Mouse (Mus musculus) intestine, postnatal 0 days (tissue): ENCODE data around the gene Nupr1. TPM values are rescaled to one million over a fixed set of nuclear protein-coding genes. Genes with fewer than 3 reads are reported as not detected.

Experiments
- ATAC-seq: fragments of 200-750 bp; cut with Nextera tagmentation; 2 replicates; pipeline ENCODE4 v1.8.0; 2017; ENCODE audit warnings: mild to moderate bottlenecking, moderate TSS enrichment, moderate library complexity
- H3K27ac ChIP-seq: fragments of 300-500 bp; sonication (generic); 2 replicates; pipeline ENCODE4 v1.5.1; 2014; ENCODE audit warnings: mild to moderate bottlenecking, low read depth, low read length, moderate library complexity
- H3K27me3 ChIP-seq: fragments of 300-500 bp; sonication (generic); replicated peaks from 2 replicates; pipeline ENCODE4 v1.6.1; 2014; ENCODE audit warnings: low read length, mixed read lengths; ENCODE audit not compliant: control insufficient read depth, insufficient read depth
- H3K36me3 ChIP-seq: fragments of 300-500 bp; sonication (generic); 2 replicates; pipeline ENCODE4 v1.6.1; 2014; ENCODE audit warnings: mild to moderate bottlenecking, moderate library complexity; ENCODE audit not compliant: control insufficient read depth, insufficient read depth
- H3K4me1 ChIP-seq: fragments of 300-500 bp; sonication (generic); replicated peaks from 2 replicates; pipeline ENCODE4 v1.6.1; 2014; ENCODE audit warnings: antibody characterized with exemption, low read length, mixed read lengths; ENCODE audit not compliant: control insufficient read depth, insufficient read depth
- H3K4me2 ChIP-seq: fragments of 300-500 bp; sonication (generic); replicated peaks from 2 replicates; pipeline ENCODE4 v1.6.1; 2014; ENCODE audit warnings: low read depth, mild to moderate bottlenecking, moderate library complexity
- H3K4me3 ChIP-seq: fragments of 300-500 bp; sonication (generic); 2 replicates; pipeline ENCODE4 v1.5.1; 2014; ENCODE audit warnings: low read depth, low read length
- H3K9ac ChIP-seq: fragments of 300-500 bp; sonication (generic); 2 replicates; pipeline ENCODE4 v1.6.1; 2014; ENCODE audit warnings: mild to moderate bottlenecking, low read depth, low read length
- H3K9me3 ChIP-seq: fragments of 300-500 bp; sonication (generic); 2 replicates; pipeline ENCODE4 v1.6.1; 2016; ENCODE audit warnings: mixed run types; ENCODE audit not compliant: control insufficient read depth
- CTCF ChIP-seq: sonication (generic); IDR thresholded peaks from 2 replicates; pipeline ENCODE4 v1.5.1; 2016; ENCODE audit warnings: low read depth, mild to moderate bottlenecking, control low read depth, antibody characterized with exemption, moderate library complexity
- WGBS: fragments of 180-500 bp; shearing (Covaris S2); extraction: QIAGEN DNeasy Blood & Tissue Kit; methylation state at CpG from one replicate; pipeline ENCODE4 v1.1.7; 2014; 5-methylcytosine and 5-hydroxymethylcytosine counted together
- polyA plus RNA-seq: library from polyadenylated mRNA; unstranded; fragments of >200 nt; fragmentation: Nextera tagmentation; extraction: Ambion mirVana; gene quantifications from 2 replicates; pipeline ENCODE4 v1.2.1, GENCODE M21; 2015

Gene Nupr1
- polyA plus RNA-seq, 1 experiment from 2014 or later = 30.8 TPM

- H3K27ac ChIP-seq = no peak overlapping the region
- no peak for TF ChIP-seq CTCF
- H3K27me3 ChIP-seq = no peaks in the 10 kb centered on the region
- no peak overlapping the region for H3K4me3 ChIP-seq
- H3K9me3 ChIP-seq = no peaks in the 10 kb centered on the region
- ATAC-seq = peak; percentile 55
- H3K36me3 ChIP-seq = no peaks in the 10 kb centered on the region
- no peak overlapping the region for H3K9ac ChIP-seq
- 22% methylated on average over 6 of the region's 6 CpGs for WGBS
- peak overlapping the region; percentile 32 for H3K4me2 ChIP-seq
- H3K4me1 ChIP-seq = no peaks in the 10 kb centered on the region; the same call in 1 of the 2 replicates
These were observed 5.3 kb downstream of the Nupr1 start for GRCm38 (mm10) chr7:126625369-126625768.

GRCm38 (mm10) chr7:126624774-126625173, 5.9 kb downstream of the Nupr1 start:
- H3K27me3 ChIP-seq = no peaks in the 10 kb centered on the region
- no peak overlapping the region for H3K27ac ChIP-seq

GRCm38 (mm10) chr7:126623381-126623780, 7.3 kb downstream of the Nupr1 start:
- Histone ChIP-seq H3K4me2 (no peak overlapping the region), H3K9me3 (no peaks in the 10 kb centered on the region), H3K4me3 (no peak overlapping the region), H3K36me3 (no peaks in the 10 kb centered on the region), H3K4me1 (no peaks in the 10 kb centered on the region; the same call in 1 of the 2 replicates), H3K27ac (no peak overlapping the region), H3K9ac (no peak overlapping the region), H3K27me3 (no peaks in the 10 kb centered on the region)
- no peak for ATAC-seq
- TF ChIP-seq CTCF = no peak
- 62% methylated on average over 1 of the region's 1 CpGs for WGBS

More at GRCm38 (mm10) chr7:126624774-126625173, 5.9 kb downstream of the Nupr1 start:
- 72% methylated on average over 16 of the region's 16 CpGs for WGBS
- no peak overlapping the region for H3K9ac ChIP-seq
- H3K4me2 ChIP-seq = peak overlapping the region; percentile 32
- no peak for TF ChIP-seq CTCF
- no peak for ATAC-seq
- no peaks in the 10 kb centered on the region; the same call in 1 of the 2 replicates for H3K4me1 ChIP-seq
- H3K4me3 ChIP-seq = no peak overlapping the region
- H3K9me3 ChIP-seq = no peaks in the 10 kb centered on the region
- H3K36me3 ChIP-seq = no peaks in the 10 kb centered on the region

- WGBS = 69% methylated on average over 9 of the region's 9 CpGs
- no peak overlapping the region for H3K9ac ChIP-seq
- no peak overlapping the region for H3K27ac ChIP-seq
- no peaks in the 10 kb centered on the region; the same call in 1 of the 2 replicates for H3K4me1 ChIP-seq
- no peaks in the 10 kb centered on the region for H3K27me3 ChIP-seq
- ATAC-seq = no peak
- no peak overlapping the region for H3K4me2 ChIP-seq
- H3K4me3 ChIP-seq = no peak overlapping the region
- H3K36me3 ChIP-seq = no peaks in the 10 kb centered on the region
- no peaks in the 10 kb centered on the region for H3K9me3 ChIP-seq
- TF ChIP-seq CTCF = no peak
These were observed 9.0 kb downstream of the Nupr1 start for GRCm38 (mm10) chr7:126621452-126622359.

- Histone ChIP-seq H3K4me2 (no peak overlapping the region), H3K4me3 (no peak overlapping the region), H3K36me3 (no peaks in the 10 kb centered on the region), H3K9ac (no peak overlapping the region), H3K27ac (no peak overlapping the region), H3K9me3 (no peaks in the 10 kb centered on the region), H3K4me1 (no peaks in the 10 kb centered on the region), H3K27me3 (no peaks in the 10 kb centered on the region)
- no peak for ATAC-seq
- 59% methylated on average over 10 of the region's 10 CpGs for WGBS
- TF ChIP-seq CTCF = no peak
These were observed 10.9 kb downstream of the Nupr1 start for GRCm38 (mm10) chr7:126619559-126620275.

GRCm38 (mm10) chr7:126616707-126617106, 14.0 kb downstream of the Nupr1 start:
- TF ChIP-seq CTCF = peak; percentile 41
- Histone ChIP-seq H3K4me2 (no peak overlapping the region), H3K4me3 (no peak overlapping the region), H3K27me3 (no peaks in the 10 kb centered on the region), H3K27ac (no peak overlapping the region), H3K4me1 (no peaks in the 10 kb centered on the region), H3K36me3 (no peaks in the 10 kb centered on the region), H3K9me3 (no peaks in the 10 kb centered on the region), H3K9ac (no peak overlapping the region)
- ATAC-seq = no peak
- WGBS = 77% methylated on average over 3 of the region's 3 CpGs
